Mouse (Mus musculus) bone marrow macrophage, adult 2 months (primary cell): Measurements from ENCODE around the gene AC129217.1. TPM values are rescaled to one million over a fixed set of nuclear protein-coding genes. Genes with fewer than 3 reads are reported as not detected.
A peak's percentile ranks its signal among the peaks of the same experiment; 100 is the strongest.

Source experiments
- H3K27ac ChIP-seq: 2 replicates; pipeline ENCODE4 v1.5.1; 2012; ENCODE audit warnings: low read depth, low read length; ENCODE audit not compliant: insufficient read depth
- H3K4me1 ChIP-seq: 2 replicates; pipeline ENCODE4 v1.6.1; 2012; ENCODE audit warnings: low read length; ENCODE audit not compliant: control insufficient read depth, insufficient read depth
- H3K4me3 ChIP-seq: 2 replicates; pipeline ENCODE4 v1.5.1; 2012; ENCODE audit warnings: mild to moderate bottlenecking, low read length, moderate library complexity; ENCODE audit not compliant: insufficient read depth
- CTCF ChIP-seq: IDR thresholded peaks from 2 replicates; pipeline ENCODE4 v1.5.1; 2012; ENCODE audit warnings: low read depth, mild to moderate bottlenecking, low read length, moderate library complexity
- POLR2A ChIP-seq: IDR thresholded peaks from 2 replicates; pipeline ENCODE4 v1.6.1; 2012; ENCODE audit warnings: mild to moderate bottlenecking, low read depth, low read length, borderline replicate concordance
- polyA plus RNA-seq: library from polyadenylated mRNA; stranded (reverse); fragments of >200 nt; gene quantifications from 2 replicates; pipeline ENCODE4 v1.2.4, GENCODE M21; 2012; ENCODE audit not compliant: missing spikeins, insufficient read depth, insufficient read length

Gene AC129217.1
- polyA plus RNA-seq, 1 experiment, result 59.2 TPM

GRCm38 (mm10) chr19:8841012-8841411, 11.4 kb downstream of the AC129217.1 start:
- peaks cover 51% of the 10 kb centered on the region for H3K4me1 ChIP-seq
- TF ChIP-seq CTCF (no peak), POLR2A (no peak)
- H3K27ac ChIP-seq, result no peak overlapping the region
- H3K4me3 ChIP-seq, result peak overlapping the region; percentile 83

DNA sequence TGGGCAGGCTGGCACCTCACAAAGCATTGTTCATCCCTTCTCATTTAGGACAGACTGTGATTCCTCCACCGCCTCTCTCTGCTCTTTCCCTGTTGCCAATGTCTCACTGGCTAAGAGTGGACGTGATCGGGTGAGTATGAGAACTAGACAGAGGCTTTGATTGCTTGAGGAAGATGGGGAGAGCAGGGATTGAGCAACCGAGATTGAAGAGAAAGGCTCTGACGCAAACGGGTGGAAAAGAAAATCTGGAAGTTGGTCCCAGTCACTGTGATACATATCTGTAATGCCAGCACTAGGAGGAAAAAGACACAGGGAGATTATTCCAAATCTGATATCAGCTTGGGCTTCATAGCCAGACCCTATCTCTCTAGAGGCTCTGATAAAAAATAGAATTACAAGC, 13.4 kb downstream of the AC129217.1 start:
- H3K4me1 ChIP-seq, result peaks cover 45% of the 10 kb centered on the region
- TF ChIP-seq CTCF, result no peak
- TF ChIP-seq POLR2A, result no peak
- peak overlapping the region; percentile 73 for H3K27ac ChIP-seq
- H3K4me3 ChIP-seq, result no peak overlapping the region

DNA sequence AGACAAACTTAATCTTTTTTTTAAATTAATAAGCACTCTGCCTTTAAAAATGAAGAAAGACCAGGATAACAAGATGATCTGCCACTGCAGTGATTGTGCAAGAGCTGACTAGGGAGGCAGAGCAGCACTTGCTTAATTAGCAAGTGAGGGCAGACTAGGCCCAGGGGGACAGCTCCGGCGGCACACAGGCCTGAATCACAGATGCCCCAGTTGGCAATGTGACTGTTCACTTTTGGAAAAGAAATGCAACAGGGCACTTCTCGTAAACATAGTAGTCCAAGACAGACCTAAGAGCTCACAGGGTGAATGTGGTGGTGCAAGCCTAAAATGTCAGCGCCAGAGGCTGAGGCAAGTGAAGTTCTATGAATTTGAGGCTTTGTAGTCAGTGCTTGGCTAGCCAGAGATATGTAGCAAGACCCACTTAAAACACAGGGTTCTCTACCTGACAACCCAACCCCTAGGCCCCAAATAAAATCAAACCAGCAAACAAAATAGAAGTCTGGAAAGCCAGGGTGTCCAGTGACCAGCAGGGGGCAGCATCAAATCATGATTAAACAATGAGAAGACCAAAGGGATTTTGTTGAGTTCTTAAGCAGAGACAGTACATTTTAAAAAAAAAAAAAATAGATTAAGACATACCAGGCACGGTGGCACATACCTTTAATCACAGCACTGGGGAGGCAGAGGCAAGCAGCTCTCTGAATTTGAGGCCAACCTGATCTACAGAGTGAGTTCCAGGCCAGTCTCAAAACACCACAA, 15.0 kb downstream of the AC129217.1 start:
- Histone ChIP-seq H3K4me3 (peak overlapping the region; percentile 7; the same call in 1 of the 2 replicates), H3K27ac (peak overlapping the region; percentile 44), H3K4me1 (peaks cover 39% of the 10 kb centered on the region)
- peak; percentile 28; the same call in 1 of the 2 replicates for TF ChIP-seq CTCF
- no peak for TF ChIP-seq POLR2A

GRCm38 (mm10) chr19:8848356-8848755, 18.8 kb downstream of the AC129217.1 start:
- Histone ChIP-seq H3K4me3 (no peak overlapping the region), H3K4me1 (peaks cover 24% of the 10 kb centered on the region), H3K27ac (no peak overlapping the region)
- TF ChIP-seq CTCF (no peak), POLR2A (no peak)

DNA sequence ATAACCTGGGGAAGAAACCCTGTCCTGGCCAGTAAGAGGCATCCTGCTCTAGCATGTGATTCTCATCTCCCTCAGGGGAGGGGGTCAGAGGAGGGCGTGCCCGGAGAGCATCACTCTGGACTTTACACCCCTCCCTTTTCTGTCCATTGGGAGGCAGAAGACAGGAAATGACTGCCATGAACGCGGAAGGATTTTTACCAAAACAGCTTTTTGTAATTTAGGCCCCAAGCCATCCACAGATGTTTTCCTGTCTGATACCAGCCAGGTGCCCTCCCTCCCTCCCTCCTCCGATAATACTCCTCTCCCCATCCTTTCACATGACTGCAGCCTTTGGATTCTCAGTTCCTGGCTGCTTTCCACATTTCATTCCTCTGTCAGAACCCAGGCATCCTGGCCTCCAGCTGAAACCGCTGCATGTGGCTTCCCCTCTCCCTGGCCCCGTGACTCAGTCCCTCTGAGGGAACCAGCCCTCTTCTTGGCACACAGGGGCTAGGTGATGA, 20.9 kb downstream of the AC129217.1 start, which contains the start of gene Lrrn4cl:
Gene Lrrn4cl (plus strand): TSS at position 367 of the 500 bp plus-strand sequence.
- H3K4me1 ChIP-seq, result peaks cover 10% of the 10 kb centered on the region
- no peak within 1 kb of the TSS for H3K4me3 ChIP-seq
- no peak within 1 kb of the TSS for H3K27ac ChIP-seq
- TF ChIP-seq CTCF (no peak), POLR2A (no peak)

DNA sequence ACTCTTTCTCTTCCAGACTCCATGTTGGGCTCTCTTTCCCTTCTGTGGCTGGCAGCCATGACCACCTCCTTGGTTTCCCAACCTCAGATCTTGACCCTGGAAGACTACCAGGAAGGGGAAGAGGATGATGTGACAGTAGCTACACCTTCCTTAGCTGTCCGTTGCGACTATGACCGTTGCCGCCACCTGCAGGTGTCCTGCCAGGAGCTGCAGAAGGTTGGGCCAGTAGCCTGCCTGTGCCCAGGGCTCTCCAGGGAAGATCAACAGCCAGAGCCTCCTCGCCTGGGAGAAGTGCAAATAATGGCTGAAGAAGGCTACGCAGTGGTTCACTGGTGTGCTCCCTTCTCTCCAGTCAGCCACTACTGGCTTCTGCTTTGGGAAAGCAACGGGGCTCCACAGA, 22.1 kb downstream of the AC129217.1 start:
- H3K4me3 ChIP-seq, result no peak overlapping the region
- TF ChIP-seq CTCF (no peak), POLR2A (no peak)

GRCm38 (mm10) chr19:8852236-8852928, 22.8 kb downstream of the AC129217.1 start:
- no peak overlapping the region for H3K4me3 ChIP-seq
- no peak overlapping the region for H3K27ac ChIP-seq
- peaks cover 15% of the 10 kb centered on the region for H3K4me1 ChIP-seq
- TF ChIP-seq CTCF, result no peak
- TF ChIP-seq POLR2A, result no peak

More for the DNA sequence above, 22.1 kb downstream of the AC129217.1 start:
- Histone ChIP-seq H3K27ac (no peak overlapping the region), H3K4me1 (peaks cover 15% of the 10 kb centered on the region)

- Histone ChIP-seq H3K27ac (no peak overlapping the region), H3K4me3 (no peak overlapping the region), H3K4me1 (peaks cover 15% of the 10 kb centered on the region)
- no peak for TF ChIP-seq CTCF
- TF ChIP-seq POLR2A, result no peak
Measured at GRCm38 (mm10) chr19:8853117-8853516, 23.5 kb downstream of the AC129217.1 start.

GRCm38 (mm10) chr19:8857689-8858088, 28.1 kb downstream of the AC129217.1 start:
- TF ChIP-seq POLR2A (no peak), CTCF (peak; percentile 32; the same call in 1 of the 2 replicates)
- Histone ChIP-seq H3K27ac (no peak overlapping the region), H3K4me3 (no peak overlapping the region), H3K4me1 (peaks cover 5% of the 10 kb centered on the region)

DNA sequence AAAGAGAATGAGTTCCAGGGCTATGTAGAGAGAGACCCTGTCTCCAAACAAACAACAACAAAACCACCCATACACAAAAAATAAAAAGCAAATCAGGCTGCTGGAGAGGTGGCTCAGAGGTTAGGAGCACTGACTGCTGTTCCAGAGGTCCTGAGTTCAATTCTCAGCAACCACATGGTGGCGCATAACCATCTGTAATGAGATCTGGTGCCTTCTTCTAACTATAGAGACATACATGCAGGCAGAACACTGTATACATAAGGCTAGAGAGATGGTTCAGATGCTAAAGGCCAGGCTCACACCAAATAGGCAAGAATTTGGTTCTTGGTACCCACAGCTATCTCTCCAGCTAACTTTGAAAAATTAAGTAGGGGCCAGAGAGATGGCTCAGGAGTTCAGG, 29.4 kb downstream of the AC129217.1 start:
- Histone ChIP-seq H3K4me1 (peaks cover 7% of the 10 kb centered on the region), H3K4me3 (no peak overlapping the region)
- no peak for TF ChIP-seq POLR2A

More for the DNA sequence above, 29.4 kb downstream of the AC129217.1 start:
- H3K27ac ChIP-seq, result no peak overlapping the region
